Mouse (Mus musculus) liver, adult 2 months (tissue): ENCODE measurements around the gene Smim14. TPM values are rescaled to one million over a fixed set of nuclear protein-coding genes. Genes with fewer than 3 reads are reported as not detected.

Experiments
- DNase-seq: peaks from one replicate; pipeline ENCODE4 v3.0.0-alpha.2; 2011; ENCODE audit warnings: low read depth, low spot score; ENCODE audit errors: extremely low read depth
- H3K27ac ChIP-seq: fragments of 200-500 bp; replicated peaks from 2 replicates; pipeline ENCODE4 v1.5.1; 2012; ENCODE audit warnings: low read depth, mild to moderate bottlenecking, control low read depth, inconsistent platforms, low read length; ENCODE audit not compliant: insufficient read depth
- H3K27me3 ChIP-seq: fragments of 200-500 bp; 2 replicates; pipeline ENCODE4 v1.6.1; 2012; ENCODE audit warnings: mild to moderate bottlenecking, moderate library complexity, low read length, inconsistent platforms; ENCODE audit not compliant: control insufficient read depth, insufficient read depth
- H3K36me3 ChIP-seq: fragments of 200-500 bp; 2 replicates; pipeline ENCODE4 v1.6.1; 2012; ENCODE audit warnings: low read length, inconsistent platforms; ENCODE audit not compliant: control insufficient read depth, insufficient read depth
- H3K4me1 ChIP-seq: fragments of 200-500 bp; 2 replicates; pipeline ENCODE4 v1.6.1; 2011; ENCODE audit warnings: low read length; ENCODE audit not compliant: control insufficient read depth, insufficient read depth
- H3K4me3 ChIP-seq: fragments of 200-500 bp; 2 replicates; pipeline ENCODE4 v1.5.1; 2011; ENCODE audit warnings: low read depth, mild to moderate bottlenecking, control low read depth, low read length, moderate library complexity; ENCODE audit not compliant: insufficient read depth
- H3K79me2 ChIP-seq: fragments of 200-500 bp; 2 replicates; pipeline ENCODE4 v1.6.1; 2012; ENCODE audit warnings: inconsistent platforms, mild to moderate bottlenecking, low read length, moderate library complexity; ENCODE audit not compliant: control insufficient read depth, insufficient read depth
- H3K9ac ChIP-seq: fragments of 200-500 bp; 2 replicates; pipeline ENCODE4 v1.6.1; 2012; ENCODE audit warnings: low read depth, mild to moderate bottlenecking, control low read depth, inconsistent platforms, low read length
- CTCF ChIP-seq: fragments of 200-500 bp; IDR thresholded peaks from 2 replicates; pipeline ENCODE4 v1.5.1; 2011; ENCODE audit warnings: low read depth, low read length, control low read depth
- POLR2A ChIP-seq: fragments of 200-500 bp; IDR thresholded peaks from 2 replicates; pipeline ENCODE4 v1.6.1; 2011; ENCODE audit warnings: low read length, control low read depth; ENCODE audit not compliant: insufficient read depth; ENCODE audit errors: extremely low read depth
- WGBS: fragments of 180-500 bp; shearing (Covaris S2); methylation state at CpG from one replicate; pipeline ENCODE4 v1.1.7; 2018; 5-methylcytosine and 5-hydroxymethylcytosine counted together
- polyA plus RNA-seq: library from polyadenylated mRNA; depleted of rRNA; stranded (reverse); fragments of >200 nt; gene quantifications from 2 replicates; pipeline ENCODE4 v1.2.3, GENCODE M21; 2012
- total RNA-seq: library from RNA; depleted of rRNA; stranded (reverse); fragments of >200 nt; gene quantifications from 2 replicates; pipeline ENCODE4 v1.2.3, GENCODE M21; 2014

Gene Smim14
- total and polyA plus RNA-seq, 2 experiments = 60.5 to 66.6 TPM

GRCm38 (mm10) chr5:65438041-65438440, 98.9 kb downstream of the Smim14 start:
- no peaks in the 10 kb centered on the region for H3K27me3 ChIP-seq
- TF ChIP-seq POLR2A (no peak), CTCF (no peak)
- H3K9ac ChIP-seq = no peak overlapping the region
- H3K27ac ChIP-seq = no peak overlapping the region
- H3K4me1 ChIP-seq = peaks cover 8% of the 10 kb centered on the region; the same call in 1 of the 2 replicates
- no peak for DNase-seq
- peaks cover 4% of the 10 kb centered on the region for H3K79me2 ChIP-seq
- H3K4me3 ChIP-seq = no peak overlapping the region
- no peaks in the 10 kb centered on the region for H3K36me3 ChIP-seq

GRCm38 (mm10) chr5:65435806-65436561, 101.0 kb downstream of the Smim14 start, which contains the start of gene Ugdh:
Ugdh (minus strand) TSS chr5:65435949.
- WGBS = under 1% methylated on average over 51 of the region's 51 CpGs
- TF ChIP-seq POLR2A = peak; percentile 84; the same call in 1 of the 2 replicates
- no peak for TF ChIP-seq CTCF
- peak within 1 kb of the TSS; percentile 70 for H3K27ac ChIP-seq
- peak within 1 kb of the TSS; percentile 94 for H3K9ac ChIP-seq
- H3K4me1 ChIP-seq = peaks cover 19% of the 10 kb centered on the region
- H3K4me3 ChIP-seq = peak within 1 kb of the TSS; percentile 87
- no peaks in the 10 kb centered on the region for H3K27me3 ChIP-seq
- H3K36me3 ChIP-seq = no peaks in the 10 kb centered on the region
- peaks cover 13% of the 10 kb centered on the region for H3K79me2 ChIP-seq
- peak; percentile 90 for DNase-seq

DNA sequence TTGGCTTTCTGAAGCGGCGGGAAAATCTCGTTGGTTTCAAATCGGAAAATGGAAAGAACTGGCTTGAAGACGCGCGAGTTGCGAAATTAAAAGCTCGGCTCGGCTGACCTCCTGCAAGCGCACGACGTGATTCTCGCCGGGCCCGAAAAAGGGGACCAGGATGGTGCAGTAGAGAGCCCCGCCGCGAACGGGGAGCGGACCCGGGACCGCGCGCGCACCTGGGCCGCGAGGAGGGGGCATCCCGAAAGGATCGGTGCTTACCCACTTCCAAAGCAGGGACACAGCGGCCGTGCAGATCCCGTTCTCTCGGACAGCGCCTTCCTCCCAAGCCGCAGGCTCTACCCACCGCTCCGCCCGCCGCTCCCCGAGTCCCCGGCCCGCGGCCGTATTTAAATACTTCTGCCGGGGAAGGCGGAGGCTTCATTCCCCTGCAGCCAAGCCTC, 101.6 kb downstream of the Smim14 start:
- peaks cover 19% of the 10 kb centered on the region for H3K79me2 ChIP-seq
- no peaks in the 10 kb centered on the region for H3K27me3 ChIP-seq
- H3K36me3 ChIP-seq = no peaks in the 10 kb centered on the region
- H3K4me1 ChIP-seq = peaks cover 21% of the 10 kb centered on the region
- peak overlapping the region; percentile 94 for H3K9ac ChIP-seq
- DNase-seq = peak; percentile 65
- peak overlapping the region; percentile 87 for H3K4me3 ChIP-seq
- TF ChIP-seq CTCF (no peak), POLR2A (peak; percentile 97)
- WGBS = under 1% methylated on average over 45 of the region's 47 CpGs
- H3K27ac ChIP-seq = peak overlapping the region; percentile 70

DNA sequence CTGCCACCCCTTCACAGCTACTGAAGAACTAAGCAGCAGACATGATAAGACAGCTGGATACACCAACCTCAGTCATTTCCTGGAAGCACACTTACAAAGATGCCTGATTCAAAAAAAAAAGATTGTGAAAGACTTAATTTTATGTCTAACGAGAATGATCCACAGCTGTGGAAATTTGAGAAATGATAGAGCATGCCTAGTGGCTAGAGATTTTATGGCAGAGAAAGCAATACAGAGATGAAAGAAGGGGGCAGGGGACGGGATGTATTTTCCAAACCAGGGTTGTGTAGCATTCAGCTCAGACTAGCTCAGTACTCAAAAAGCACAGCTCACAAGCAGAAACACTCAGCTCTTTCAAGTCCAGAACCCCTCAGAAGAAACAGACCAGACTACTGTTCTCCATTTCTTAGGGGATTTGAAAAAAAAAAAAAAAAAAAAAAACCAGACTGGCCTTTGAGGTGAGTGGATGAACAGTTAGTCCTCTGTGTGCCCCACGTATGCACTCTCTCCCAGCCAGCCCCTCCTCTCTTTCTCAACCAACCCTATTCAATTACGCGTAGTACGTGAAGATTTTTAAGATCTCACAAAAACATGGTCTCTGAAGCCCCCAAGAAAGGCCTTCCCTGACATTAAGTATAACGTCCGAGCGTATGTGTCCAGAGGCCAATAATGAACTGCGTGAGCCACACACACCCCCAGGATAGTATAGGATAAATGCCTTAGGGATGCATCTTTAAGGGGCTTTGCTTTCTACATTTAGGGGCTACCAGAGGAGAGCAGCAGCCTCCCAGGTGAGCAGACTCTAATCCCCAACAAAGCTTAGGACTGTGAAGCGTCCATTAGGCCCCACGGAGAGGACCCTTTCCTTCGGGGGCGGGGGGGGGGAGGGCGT, 102.3 kb downstream of the Smim14 start:
- Histone ChIP-seq H3K27me3 (no peaks in the 10 kb centered on the region), H3K4me3 (peak overlapping the region; percentile 87), H3K4me1 (peaks cover 24% of the 10 kb centered on the region), H3K79me2 (peaks cover 21% of the 10 kb centered on the region), H3K27ac (peak overlapping the region; percentile 70), H3K9ac (peak overlapping the region; percentile 94), H3K36me3 (peaks cover 3% of the 10 kb centered on the region; the same call in 1 of the 2 replicates)
- no peak for DNase-seq
- TF ChIP-seq POLR2A (no peak), CTCF (no peak)
- WGBS = 7% methylated on average over 15 of the region's 15 CpGs

- H3K79me2 ChIP-seq = peaks cover 23% of the 10 kb centered on the region
- no peak overlapping the region for H3K9ac ChIP-seq
- 90% methylated on average over 5 of the region's 5 CpGs for whole genome bisulfite sequencing
- no peak for TF ChIP-seq POLR2A
- no peak for TF ChIP-seq CTCF
- H3K4me1 ChIP-seq = peaks cover 41% of the 10 kb centered on the region
- no peak overlapping the region for H3K27ac ChIP-seq
- H3K4me3 ChIP-seq = no peak overlapping the region
- DNase-seq = no peak
- H3K27me3 ChIP-seq = no peaks in the 10 kb centered on the region
- H3K36me3 ChIP-seq = peaks cover 13% of the 10 kb centered on the region
Observed at GRCm38 (mm10) chr5:65429441-65429840, 107.5 kb downstream of the Smim14 start.
